Mouse (Mus musculus) hindbrain, embryonic 15.5 days (tissue): ENCODE results near the gene C2cd4b. TPM values are rescaled to one million over a fixed set of nuclear protein-coding genes. Genes with fewer than 3 reads are reported as not detected.

Source experiments
- ATAC-seq: fragments of 200-750 bp; cut with Nextera tagmentation; 2 replicates; pipeline ENCODE4 v1.8.0; 2017; ENCODE audit warnings: low read depth, moderate number of reproducible peaks, moderate TSS enrichment; ENCODE audit not compliant: low FRiP score
- H3K27ac ChIP-seq: fragments of 300-500 bp; sonication (generic); replicated peaks from 2 replicates; pipeline ENCODE4 v1.5.1; 2015; ENCODE audit warnings: mild to moderate bottlenecking, inconsistent platforms
- H3K27me3 ChIP-seq: fragments of 300-500 bp; sonication (generic); 2 replicates; pipeline ENCODE4 v1.6.1; 2015; ENCODE audit warnings: control low read depth, inconsistent platforms
- H3K36me3 ChIP-seq: fragments of 300-500 bp; sonication (generic); 2 replicates; pipeline ENCODE4 v1.6.1; 2015; ENCODE audit warnings: control low read depth, inconsistent platforms
- H3K4me1 ChIP-seq: fragments of 300-500 bp; sonication (generic); replicated peaks from 2 replicates; pipeline ENCODE4 v1.6.1; 2015; ENCODE audit warnings: control low read depth, inconsistent platforms
- H3K4me2 ChIP-seq: fragments of 300-500 bp; sonication (generic); 2 replicates; pipeline ENCODE4 v1.6.1; 2015; ENCODE audit warnings: moderate library complexity, mild to moderate bottlenecking, inconsistent platforms
- H3K4me3 ChIP-seq: fragments of 300-500 bp; sonication (generic); 2 replicates; pipeline ENCODE4 v1.5.1; 2015; ENCODE audit warnings: mild to moderate bottlenecking, inconsistent platforms
- H3K9ac ChIP-seq: fragments of 300-500 bp; sonication (generic); 2 replicates; pipeline ENCODE4 v1.6.1; 2015; ENCODE audit warnings: inconsistent platforms
- H3K9me3 ChIP-seq: fragments of 300-500 bp; sonication (generic); 2 replicates; pipeline ENCODE4 v1.6.1; 2016; ENCODE audit warnings: control low read depth, inconsistent platforms
- WGBS: fragments of 180-500 bp; shearing (Covaris S2); methylation state at CpG from one replicate; pipeline ENCODE4 v1.1.7; 2015; 5-methylcytosine and 5-hydroxymethylcytosine counted together
- microRNA-seq: library from miRNA; unstranded; fragments of <30 nt; microRNA quantifications from one replicate; pipeline ENCODE4, GENCODE M21; 2016
- polyA plus RNA-seq: library from polyadenylated mRNA; unstranded; fragments of >200 nt; fragmentation: Nextera tagmentation; extraction: Ambion mirVana; gene quantifications from 2 replicates; pipeline ENCODE4 v1.2.1, GENCODE M21; 2015

The C2cd4b gene
- polyA plus RNA-seq, 1 experiment from 2014 or later, result 1.2 TPM

- no peaks in the 10 kb centered on the region for H3K27me3 ChIP-seq
Measured at GRCm38 (mm10) chr9:67810527-67810926, 51.3 kb downstream of the C2cd4b start.

More at GRCm38 (mm10) chr9:67810527-67810926, 51.3 kb downstream of the C2cd4b start:
- H3K27ac ChIP-seq, result no peak overlapping the region
- H3K4me2 ChIP-seq, result no peak overlapping the region
- H3K9ac ChIP-seq, result no peak overlapping the region
- H3K4me1 ChIP-seq, result 0 out of 2 replicates have a peak, but pooled peaks cover 7% of the 10 kb centered on the region
- H3K4me3 ChIP-seq, result no peak overlapping the region
- 64% methylated on average over 6 of the region's 6 CpGs for WGBS
- no peak for ATAC-seq
- no peaks in the 10 kb centered on the region for H3K36me3 ChIP-seq
- H3K9me3 ChIP-seq, result no peaks in the 10 kb centered on the region

Small RNA genes within 50 kb of the gene (microRNA-seq; reads per million reads assigned to microRNA genes)
- gene Mir7241 (not detected), gene Mir7242 (not detected)

Other genes starting within 250 kb of the C2cd4b start
- 32.6 and 38.3 TPM in 2 replicates for gene Tln2, start 199.7 kb upstream of the C2cd4b start, polyA plus RNA-seq
- 0.71 and 0.80 TPM in 2 replicates for gene C2cd4a, start 72.9 kb downstream of the C2cd4b start, polyA plus RNA-seq
- gene Vps13c, start 81.0 kb downstream of the C2cd4b start, polyA plus RNA-seq, result 7.7 and 9.4 TPM in 2 replicates